Mouse (Mus musculus): Measurements from ENCODE around the gene Cyb561. TPM values are rescaled to one million over a fixed set of nuclear protein-coding genes. Genes with fewer than 3 reads are reported as not detected.
A peak's percentile ranks its signal among the peaks of the same experiment; 100 is the strongest.

The Cyb561 gene
- total and polyA plus RNA-seq, 2 experiments, result 3.2 to 3.7 TPM

DNA sequence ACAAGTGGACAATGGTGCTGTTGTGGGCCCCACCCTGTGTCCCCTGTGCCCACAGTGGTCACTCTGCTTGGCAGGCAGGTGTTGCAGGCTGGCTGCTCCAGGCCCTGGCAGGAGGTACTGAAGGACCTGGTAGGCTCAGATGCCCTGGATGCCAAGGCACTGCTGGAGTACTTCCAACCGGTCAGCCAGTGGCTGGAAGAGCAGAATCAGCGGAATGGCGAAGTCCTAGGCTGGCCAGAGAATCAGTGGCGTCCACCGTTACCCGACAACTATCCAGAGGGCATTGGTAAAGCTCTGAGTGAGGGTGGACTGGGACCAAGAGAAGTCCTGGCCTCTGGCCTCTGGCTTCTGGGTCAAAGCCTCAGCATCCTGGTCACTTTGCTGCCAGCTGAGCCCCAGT lies 21.5 kb upstream of the Cyb561 start:
- Histone ChIP-seq H3K27me3 (ENCODE audit: control insufficient read depth, insufficient read depth, low read length) (no peaks in the 10 kb centered on the region), H3K79me2 (ENCODE audit: control insufficient read depth, insufficient read depth, low read length) (no peaks in the 10 kb centered on the region), H3K4me3 (ENCODE audit: insufficient read depth, low read depth, low read length) (no peak overlapping the region), H3K36me3 (ENCODE audit: control insufficient read depth, insufficient read depth, low read length) (no peaks in the 10 kb centered on the region), H3K27ac (replicated peaks; ENCODE audit: insufficient read depth, low read depth, low read length) (no peak overlapping the region), H3K4me1 (ENCODE audit: control insufficient read depth, insufficient read depth, low read length) (no peaks in the 10 kb centered on the region), H3K9ac (ENCODE audit: low read depth, low read length) (no peak overlapping the region)
- WGBS, result 32% methylated on average over 6 of the region's 6 CpGs
- peak; percentile 92 for DNase-seq (ENCODE audit: extremely low read depth, low read depth, low spot score)
- TF ChIP-seq POLR2A (IDR thresholded peaks at IDR 0.05; ENCODE audit: extremely low read depth, insufficient read depth, low read length), result no peak
- no peak for TF ChIP-seq CTCF (IDR thresholded peaks at IDR 0.05; ENCODE audit: low read depth, low read length)

DNA sequence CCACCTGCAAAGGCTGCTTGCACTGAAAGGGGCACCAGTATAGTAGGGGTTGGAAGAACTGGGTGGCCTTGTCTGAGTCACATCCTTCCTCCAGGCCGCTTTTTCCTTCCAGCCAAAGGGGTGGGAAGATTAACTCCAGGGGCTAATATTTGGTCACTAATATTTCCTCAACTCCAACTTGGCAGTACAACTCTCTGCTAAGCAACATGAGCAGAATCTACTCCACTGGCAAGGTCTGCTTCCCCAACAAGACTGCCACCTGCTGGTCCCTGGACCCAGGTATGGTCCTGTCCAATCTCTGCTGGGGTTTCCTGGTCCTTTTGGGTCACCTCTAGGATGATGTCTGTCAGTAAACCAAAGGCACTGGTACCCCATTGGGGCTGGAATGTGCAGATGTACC lies 16.4 kb upstream of the Cyb561 start:
- WGBS, result 29% methylated on average over 1 of the region's 1 CpGs
- TF ChIP-seq CTCF (IDR thresholded peaks at IDR 0.05; ENCODE audit: low read depth, low read length), result peak; percentile 73
- no peak for TF ChIP-seq POLR2A (IDR thresholded peaks at IDR 0.05; ENCODE audit: extremely low read depth, insufficient read depth, low read length)
- Histone ChIP-seq H3K36me3 (ENCODE audit: control insufficient read depth, insufficient read depth, low read length) (no peaks in the 10 kb centered on the region), H3K4me3 (ENCODE audit: insufficient read depth, low read depth, low read length) (no peak overlapping the region), H3K9ac (ENCODE audit: low read depth, low read length) (no peak overlapping the region), H3K4me1 (ENCODE audit: control insufficient read depth, insufficient read depth, low read length) (no peaks in the 10 kb centered on the region), H3K27ac (replicated peaks; ENCODE audit: insufficient read depth, low read depth, low read length) (no peak overlapping the region), H3K27me3 (ENCODE audit: control insufficient read depth, insufficient read depth, low read length) (peaks cover 8% of the 10 kb centered on the region), H3K79me2 (ENCODE audit: control insufficient read depth, insufficient read depth, low read length) (no peaks in the 10 kb centered on the region)
- peak; percentile 34 for DNase-seq (ENCODE audit: extremely low read depth, low read depth, low spot score)

DNA sequence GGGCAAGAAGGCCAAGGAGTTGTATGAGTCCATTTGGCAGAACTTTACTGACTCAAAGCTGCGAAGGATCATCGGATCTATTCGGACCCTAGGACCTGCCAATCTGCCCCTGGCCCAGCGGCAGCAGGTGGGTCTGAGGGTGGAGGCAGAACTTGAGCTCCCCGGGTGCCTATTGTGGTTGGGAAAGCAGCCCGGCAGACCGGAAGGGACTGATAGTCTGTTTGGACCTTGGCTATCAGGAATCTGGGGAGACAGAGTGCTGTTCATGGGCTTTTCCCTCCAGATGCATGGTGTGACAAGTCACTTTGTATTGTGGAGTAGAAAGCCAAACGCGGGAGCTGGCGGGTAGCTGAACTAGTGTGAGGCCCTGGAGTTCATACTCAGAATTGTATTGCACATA lies 15.8 kb upstream of the Cyb561 start:
- Histone ChIP-seq H3K4me1 (ENCODE audit: control insufficient read depth, insufficient read depth, low read length) (no peaks in the 10 kb centered on the region), H3K79me2 (ENCODE audit: control insufficient read depth, insufficient read depth, low read length) (no peaks in the 10 kb centered on the region), H3K36me3 (ENCODE audit: control insufficient read depth, insufficient read depth, low read length) (no peaks in the 10 kb centered on the region), H3K27ac (replicated peaks; ENCODE audit: insufficient read depth, low read depth, low read length) (no peak overlapping the region), H3K9ac (ENCODE audit: low read depth, low read length) (no peak overlapping the region), H3K27me3 (ENCODE audit: control insufficient read depth, insufficient read depth, low read length) (peaks cover 8% of the 10 kb centered on the region), H3K4me3 (ENCODE audit: insufficient read depth, low read depth, low read length) (no peak overlapping the region)
- DNase-seq (ENCODE audit: extremely low read depth, low read depth, low spot score), result no peak
- TF ChIP-seq CTCF (IDR thresholded peaks at IDR 0.05; ENCODE audit: low read depth, low read length), result no peak
- no peak for TF ChIP-seq POLR2A (IDR thresholded peaks at IDR 0.05; ENCODE audit: extremely low read depth, insufficient read depth, low read length)
- 62% methylated on average over 10 of the region's 10 CpGs for WGBS

DNA sequence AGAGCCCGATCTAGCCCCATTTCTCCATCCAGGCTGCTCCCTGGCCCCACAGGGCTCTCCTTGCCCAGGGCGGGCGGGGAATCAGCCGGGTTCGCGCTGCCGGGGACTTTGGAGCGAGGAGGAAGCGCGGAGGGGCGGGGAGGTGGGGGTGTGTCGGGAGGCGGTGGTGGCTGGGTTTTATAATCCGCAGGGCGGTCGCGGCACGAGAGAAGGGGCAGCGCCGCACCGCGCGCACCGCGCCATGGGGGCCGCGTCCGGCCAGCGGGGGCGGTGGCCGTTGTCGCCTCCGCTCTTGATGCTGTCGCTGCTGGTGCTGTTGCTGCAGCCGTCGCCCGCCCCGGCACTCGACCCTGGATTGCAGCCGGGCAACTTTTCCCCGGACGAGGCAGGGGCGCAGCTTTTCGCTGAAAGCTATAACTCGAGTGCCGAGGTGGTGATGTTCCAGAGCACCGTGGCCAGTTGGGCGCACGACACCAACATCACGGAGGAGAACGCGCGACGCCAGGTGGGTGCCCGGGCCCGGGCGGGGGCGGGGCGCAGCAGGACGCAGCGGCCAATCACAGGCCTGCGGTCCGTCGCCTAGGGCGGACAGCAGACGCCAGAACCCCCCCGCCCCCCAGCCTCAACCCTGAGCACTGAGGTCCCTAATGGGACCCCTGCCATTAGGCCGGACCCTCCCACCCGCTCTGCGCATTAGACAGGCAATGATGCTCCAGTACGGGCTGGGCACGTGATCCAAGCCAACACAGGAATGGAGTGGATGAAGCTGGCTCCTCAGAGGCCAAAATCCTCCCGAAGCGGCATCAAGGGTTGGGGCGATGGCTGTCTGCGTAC lies 14.8 kb upstream of the Cyb561 start, which contains the start of gene Ace:
TSS of gene Ace (plus strand) at position 205 of the 834 bp plus-strand sequence.
- H3K27me3 ChIP-seq (ENCODE audit: control insufficient read depth, insufficient read depth, low read length), result peaks cover 8% of the 10 kb centered on the region

DNA sequence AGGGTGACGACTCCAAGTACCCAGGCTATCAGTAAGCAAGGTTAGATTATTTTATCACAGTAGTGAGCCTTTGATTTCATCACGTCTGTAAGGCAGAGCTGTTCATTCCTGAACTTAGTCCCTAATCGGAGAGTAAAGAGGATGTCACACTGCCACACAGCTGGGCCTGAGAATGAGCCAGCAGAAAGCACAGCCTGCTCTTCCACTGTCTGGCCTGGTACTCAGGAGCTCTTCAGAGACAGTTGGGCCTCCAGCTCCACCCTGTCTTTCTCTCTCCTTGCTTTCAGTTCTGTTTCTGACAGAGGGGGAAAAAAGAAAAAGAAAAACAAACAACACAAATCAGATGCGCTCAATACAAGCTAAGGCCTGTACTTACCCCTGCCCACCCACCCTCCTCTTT lies 13.2 kb upstream of the Cyb561 start:
- TF ChIP-seq POLR2A (IDR thresholded peaks at IDR 0.05; ENCODE audit: extremely low read depth, insufficient read depth, low read length), result no peak
- no peak for TF ChIP-seq CTCF (IDR thresholded peaks at IDR 0.05; ENCODE audit: low read depth, low read length)
- H3K36me3 ChIP-seq (ENCODE audit: control insufficient read depth, insufficient read depth, low read length), result no peaks in the 10 kb centered on the region
- H3K27me3 ChIP-seq (ENCODE audit: control insufficient read depth, insufficient read depth, low read length), result peaks cover 8% of the 10 kb centered on the region
- no peak overlapping the region for H3K9ac ChIP-seq (ENCODE audit: low read depth, low read length)
- no peaks in the 10 kb centered on the region for H3K4me1 ChIP-seq (ENCODE audit: control insufficient read depth, insufficient read depth, low read length)
- no peak overlapping the region for H3K4me3 ChIP-seq (ENCODE audit: insufficient read depth, low read depth, low read length)
- H3K27ac ChIP-seq (replicated peaks; ENCODE audit: insufficient read depth, low read depth, low read length), result no peak overlapping the region
- 91% methylated on average over 4 of the region's 4 CpGs for WGBS
- H3K79me2 ChIP-seq (ENCODE audit: control insufficient read depth, insufficient read depth, low read length), result no peaks in the 10 kb centered on the region
- DNase-seq (ENCODE audit: extremely low read depth, low read depth, low spot score), result no peak

More for the DNA sequence above, 14.8 kb upstream of the Cyb561 start, which contains the start of gene Ace:
- 2% methylated on average over 73 of the region's 76 CpGs for WGBS
- H3K27ac ChIP-seq (replicated peaks; ENCODE audit: insufficient read depth, low read depth, low read length), result no peak within 1 kb of the TSS
- H3K79me2 ChIP-seq (ENCODE audit: control insufficient read depth, insufficient read depth, low read length), result no peaks in the 10 kb centered on the region
- no peak for DNase-seq (ENCODE audit: extremely low read depth, low read depth, low spot score)
- TF ChIP-seq POLR2A (IDR thresholded peaks at IDR 0.05; ENCODE audit: extremely low read depth, insufficient read depth, low read length) (no peak), CTCF (IDR thresholded peaks at IDR 0.05; ENCODE audit: low read depth, low read length) (no peak)
- H3K4me3 ChIP-seq (ENCODE audit: insufficient read depth, low read depth, low read length), result peak within 1 kb of the TSS; percentile 64
- H3K36me3 ChIP-seq (ENCODE audit: control insufficient read depth, insufficient read depth, low read length), result no peaks in the 10 kb centered on the region
- H3K9ac ChIP-seq (ENCODE audit: low read depth, low read length), result 0 out of 2 replicates have a peak within 1 kb of the TSS, but pooled peaks have one; percentile 28
- H3K4me1 ChIP-seq (ENCODE audit: control insufficient read depth, insufficient read depth, low read length), result no peaks in the 10 kb centered on the region

DNA sequence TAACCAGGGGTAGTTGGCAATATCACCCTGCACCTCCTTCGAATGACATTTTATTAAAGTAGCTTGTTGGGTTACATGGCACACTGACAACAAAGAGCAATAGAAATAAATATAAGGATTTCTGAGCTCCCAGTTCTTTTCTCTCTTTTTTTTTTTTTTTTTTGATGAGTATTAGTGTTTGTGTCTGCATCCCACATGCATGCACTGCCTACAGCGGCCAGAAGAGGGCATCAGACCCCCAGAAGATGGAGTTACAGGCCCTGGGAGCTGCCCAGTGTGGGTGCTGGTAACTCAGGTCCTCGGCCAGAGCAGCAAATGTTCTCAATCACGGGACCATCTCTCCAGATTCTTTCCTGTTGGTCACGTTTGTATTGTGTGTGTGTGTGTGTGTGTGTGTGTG lies 11.6 kb upstream of the Cyb561 start:
- 79% methylated on average over 5 of the region's 5 CpGs for WGBS
- DNase-seq (ENCODE audit: extremely low read depth, low read depth, low spot score), result no peak

More for the DNA sequence above, 11.6 kb upstream of the Cyb561 start:
- H3K9ac ChIP-seq (ENCODE audit: low read depth, low read length), result no peak overlapping the region
- no peaks in the 10 kb centered on the region for H3K79me2 ChIP-seq (ENCODE audit: control insufficient read depth, insufficient read depth, low read length)
- no peak overlapping the region for H3K27ac ChIP-seq (replicated peaks; ENCODE audit: insufficient read depth, low read depth, low read length)
- H3K36me3 ChIP-seq (ENCODE audit: control insufficient read depth, insufficient read depth, low read length), result no peaks in the 10 kb centered on the region
- H3K27me3 ChIP-seq (ENCODE audit: control insufficient read depth, insufficient read depth, low read length), result peaks cover 8% of the 10 kb centered on the region
- no peak overlapping the region for H3K4me3 ChIP-seq (ENCODE audit: insufficient read depth, low read depth, low read length)
- H3K4me1 ChIP-seq (ENCODE audit: control insufficient read depth, insufficient read depth, low read length), result no peaks in the 10 kb centered on the region
- TF ChIP-seq POLR2A (IDR thresholded peaks at IDR 0.05; ENCODE audit: extremely low read depth, insufficient read depth, low read length) (no peak), CTCF (IDR thresholded peaks at IDR 0.05; ENCODE audit: low read depth, low read length) (peak; percentile 34)

Measured in liver, adult 2 months (tissue).